Mouse (Mus musculus): Measurements from ENCODE around the gene Dip2b.

- TF ChIP-seq CTCF (conservative IDR thresholded peaks at IDR 0.05; ENCODE audit: insufficient read depth, insufficient read length, low read depth, low read length) = no peak
- no peak for TF ChIP-seq POLR2A (IDR thresholded peaks at IDR 0.05; ENCODE audit: low read depth, low read length)
Measured at GRCm38 (mm10) chr15:100186882-100187672, 148.6 kb downstream of the Dip2b start.
